ENCODE assay signal across 20 mouse cellular contexts in the genomic region with DNA sequence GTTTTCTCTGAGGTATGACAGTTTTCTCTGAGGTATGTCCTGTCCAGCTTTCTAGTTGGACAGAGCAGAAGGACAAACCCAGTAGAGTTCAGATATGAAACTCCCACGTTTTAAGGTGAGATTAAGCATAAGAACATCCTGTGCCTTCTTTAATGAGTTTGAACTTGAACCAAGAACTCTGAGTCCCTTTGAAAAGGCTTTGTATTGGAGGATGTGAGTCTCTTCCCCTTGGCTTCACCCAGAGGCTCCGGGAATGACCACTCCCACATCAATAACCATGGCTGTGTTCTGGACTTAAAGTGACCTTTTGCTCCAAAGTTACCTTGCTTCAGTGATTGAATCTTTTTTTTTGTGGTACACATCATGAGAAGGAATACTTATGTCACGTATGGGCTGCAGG. TPM values are rescaled to one million over a fixed set of nuclear protein-coding genes. Genes with fewer than 3 reads are reported as not detected.
DNase-seq lines count a peak whose midpoint lies in the region; TF ChIP-seq lines count a peak whose summit lies in the region.
"Had no signal": no experiment of that assay in that cellular context is flagged by ENCODE, and none has a peak within 500 bp of the region (broad histone marks: within the 10 kb centered on the region; RNA-seq: fewer than 3 reads in every experiment).

No protein-coding gene starts in this region.

- intact Hi-C loops in heart, adult 2 months (cut with DNase I): no loop called here
- intact Hi-C loops in heart, postnatal 25 days (cut with DNase I): loop anchor here (2.0 kb wide), 1 partner anchor 37 kb away; the partner anchor contains the start of gene Fas

- no peaks in the 10 kb centered on the region for H3K27me3 ChIP-seq in heart, adult 2 months (ENCODE audit: control insufficient read depth, insufficient read depth, low read length)
- H3K27me3 ChIP-seq: embryonic facial prominence, embryonic 13.5 days; hindbrain, embryonic 12.5 days; liver, embryonic 15.5 days had no signal

- WGBS in heart, adult 2 months: 41% methylated on average over 3 of the region's 3 CpGs

- TF ChIP-seq CTCF in heart, adult 2 months (IDR thresholded peaks at IDR 0.05): no peak

- H3K79me2 ChIP-seq in heart, adult 2 months (replicated peaks; ENCODE audit: control insufficient read depth, insufficient read depth, low read length): no peaks in the 10 kb centered on the region

- peak; percentile 33; the same call in 1 of the 2 replicates for TF ChIP-seq POLR2A in heart, adult 2 months (IDR thresholded peaks at IDR 0.05; ENCODE audit: insufficient read depth, low read depth, low read length)

- TF ChIP-seq EP300 in heart, adult 2 months (IDR thresholded peaks at IDR 0.05; ENCODE audit: insufficient read depth, low read depth, low read length): peak; percentile 95

- H3K9ac ChIP-seq in heart, adult 2 months (ENCODE audit: low read depth, low read length): no peak overlapping the region
- H3K9ac ChIP-seq: embryonic facial prominence, embryonic 13.5 days; heart, embryonic 15.5 days; hindbrain, embryonic 12.5 days; liver, embryonic 15.5 days had no signal

- H3K36me3 ChIP-seq in heart, adult 2 months (ENCODE audit: control insufficient read depth, insufficient read depth, low read length): peaks cover 16% of the 10 kb centered on the region
- H3K36me3 ChIP-seq: embryonic facial prominence, embryonic 13.5 days; forebrain, embryonic 10.5 days; heart, embryonic 15.5 days; hindbrain, embryonic 12.5 days; liver, embryonic 15.5 days had no signal

- H3K4me1 ChIP-seq in heart, adult 2 months (ENCODE audit: control insufficient read depth, insufficient read depth, low read length): no peaks in the 10 kb centered on the region; the same call in 1 of the 2 replicates
- H3K4me1 ChIP-seq: embryonic facial prominence, embryonic 13.5 days; forebrain, embryonic 10.5 days; heart, embryonic 15.5 days; hindbrain, embryonic 12.5 days; liver, embryonic 15.5 days had no signal

- no peak for DNase-seq in heart, adult 2 months
- DNase-seq in heart, postnatal 25 days (ENCODE audit: low spot score): no peak
- peak; percentile 17 for DNase-seq in kidney, adult 9 months
- no peak for DNase-seq in kidney, adult 18-20 months
- peak; percentile 50 for DNase-seq in lung, postnatal 25 days (ENCODE audit: low spot score)
- no peak for DNase-seq in lung, postnatal 14 days
- peak; percentile 13 for DNase-seq in skeletal muscle tissue, adult 2 months (ENCODE audit: low read depth, low spot score)
- DNase-seq: adrenal gland, postnatal 14 days; cerebellum, adult 11-12 months; cerebellum, adult 9-11 months; layer of hippocampus, adult 9-11 months; liver; right cerebral cortex, adult 18-20 months; thymus, adult 2 months; thymus, postnatal 36 days had no signal

- no peak overlapping the region for H3K4me3 ChIP-seq in heart, adult 2 months
- H3K4me3 ChIP-seq: embryonic facial prominence, embryonic 13.5 days; forebrain, embryonic 10.5 days; heart, embryonic 15.5 days; hindbrain, embryonic 12.5 days; liver, embryonic 15.5 days had no signal

- peak overlapping the region; percentile 52 for H3K27ac ChIP-seq in heart, adult 2 months
- H3K27ac ChIP-seq: embryonic facial prominence, embryonic 13.5 days; forebrain, embryonic 10.5 days; heart, embryonic 15.5 days; hindbrain, embryonic 12.5 days; liver, embryonic 15.5 days had no signal

RNA-seq across cellular contexts. Expression of gene Fas, which starts 37.6 kb away (rescaled TPM):
- 10 to 100 TPM; 12.1 to 17.4 TPM for total RNA-seq in heart, adult 2 months (2021)
- 5.1 and 9.3 TPM in 2 replicates for polyA plus RNA-seq in heart, adult 2 months (2012; rRNA removed)
- total RNA-seq in heart, postnatal 25 days (2021): 10 to 100 TPM in 1 of 2 experiments, 1 to 10 TPM in 1; 9.5 to 11.1 TPM
- polyA plus RNA-seq: forebrain, embryonic 10.5 days had no signal

Comparison
In these comparisons a context has a peak if more than half of its experiments do, and no peak if none do; other contexts are left out.
1. DNase-seq: peak in kidney, adult 9 months (single experiment), lung, postnatal 25 days (single experiment) and skeletal muscle tissue, adult 2 months (single experiment); none in heart, adult 2 months (0 of 2), heart, postnatal 25 days (single experiment), kidney, adult 18-20 months (single experiment) and lung, postnatal 14 days (single experiment).